Mouse (Mus musculus) spleen, adult 2 months (tissue): ENCODE results near the gene Dpysl5.

ENCODE experiments used
- CTCF ChIP-seq: fragments of 200-500 bp; IDR thresholded peaks from 2 replicates; pipeline ENCODE4 v1.5.1; 2011; ENCODE audit warnings: mild to moderate bottlenecking, inconsistent platforms; ENCODE audit not compliant: insufficient read depth, insufficient read length, insufficient replicate concordance; ENCODE audit errors: extremely low read depth
- POLR2A ChIP-seq: fragments of 200-500 bp; IDR thresholded peaks from 2 replicates; pipeline ENCODE4 v1.6.1; 2011; ENCODE audit warnings: low read depth, low read length, inconsistent platforms

DNA sequence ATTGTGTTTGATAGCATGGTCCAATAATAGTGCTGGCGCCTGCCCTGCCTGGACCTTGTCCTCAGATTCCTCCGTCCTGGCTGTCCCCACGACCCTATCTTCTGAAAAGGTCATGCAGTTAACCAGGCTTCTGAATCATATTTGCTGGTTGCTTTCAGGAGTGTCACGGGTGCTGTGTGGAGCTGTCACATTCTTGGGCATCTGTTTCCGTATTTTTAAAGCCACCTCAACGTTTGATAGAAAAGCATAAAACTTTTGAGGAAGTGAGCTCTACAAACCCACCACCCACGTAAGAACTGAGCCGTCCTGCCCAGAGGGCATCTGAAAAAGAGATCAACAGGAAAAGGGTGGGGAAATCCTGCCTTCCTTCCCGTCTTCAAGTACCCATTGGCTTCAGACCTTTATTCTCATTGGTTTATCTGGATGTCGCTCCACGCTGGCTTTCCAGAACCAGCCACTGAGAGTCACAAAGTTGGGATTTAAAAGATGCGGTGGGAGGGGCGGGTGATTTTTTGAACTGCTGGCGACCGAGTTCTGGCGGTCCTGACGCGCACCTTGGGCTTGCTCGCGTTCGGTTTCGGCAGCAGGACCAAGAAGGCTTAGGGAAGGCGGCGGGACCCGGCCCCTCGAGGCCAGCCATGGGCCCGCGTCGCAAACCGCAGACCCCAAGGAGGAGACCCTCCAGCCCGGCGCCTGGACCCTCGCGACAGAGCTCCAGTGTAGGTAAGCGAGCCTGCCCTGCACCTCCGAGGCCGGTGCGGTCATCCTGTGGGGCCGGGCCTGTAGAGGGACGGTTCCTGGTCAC, 44.8 kb upstream of the Dpysl5 start, which contains the start of gene Cenpa:
- TF ChIP-seq CTCF: no peak
- peak; percentile 22 for TF ChIP-seq POLR2A
